Mouse (Mus musculus): ENCODE data around the gene Mfsd4b3. TPM values are rescaled to one million over a fixed set of nuclear protein-coding genes. Genes with fewer than 3 reads are reported as not detected.
A peak's percentile ranks its signal among the peaks of the same experiment; 100 is the strongest.
"Not testable (repeated sequence)": the region's sequence is repeated elsewhere in the genome, so short reads cannot be mapped to it uniquely, and the experiment has no call there.

Mfsd4b3 gene
- polyA plus RNA-seq, 1 experiment = 0.19 TPM

DNA sequence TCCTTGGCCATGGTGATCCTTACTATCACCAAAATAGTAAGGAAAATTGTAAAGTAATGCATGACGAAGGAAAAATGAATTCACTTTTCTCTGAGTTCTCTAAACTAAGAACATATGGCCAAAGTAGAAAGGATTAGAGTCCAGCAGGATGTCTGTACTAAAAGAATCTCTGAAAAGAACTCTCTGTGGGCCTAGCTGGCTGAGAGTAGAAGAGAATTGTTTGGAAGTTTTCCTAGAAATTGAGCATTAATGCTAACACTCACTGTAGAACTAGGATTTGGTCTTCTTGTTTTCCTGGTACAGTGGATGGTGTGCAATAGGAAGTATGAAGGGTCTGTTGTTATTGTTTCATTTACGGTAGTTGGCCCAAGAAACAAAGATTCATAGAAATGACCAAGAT lies 4.8 kb downstream of the Mfsd4b3 start:
- H3K79me3 ChIP-seq (ENCODE audit: low read depth) = no peaks in the 10 kb centered on the region
- H3K27me3 ChIP-seq (ENCODE audit: control insufficient read depth, insufficient read depth, insufficient read length) = no peaks in the 10 kb centered on the region
- TF ChIP-seq MAX (IDR thresholded peaks at IDR 0.05) (no peak), FOSL1 (IDR thresholded peaks at IDR 0.05; ENCODE audit: insufficient read depth, low read length, poor library complexity, severe bottlenecking) (no peak)

DNA sequence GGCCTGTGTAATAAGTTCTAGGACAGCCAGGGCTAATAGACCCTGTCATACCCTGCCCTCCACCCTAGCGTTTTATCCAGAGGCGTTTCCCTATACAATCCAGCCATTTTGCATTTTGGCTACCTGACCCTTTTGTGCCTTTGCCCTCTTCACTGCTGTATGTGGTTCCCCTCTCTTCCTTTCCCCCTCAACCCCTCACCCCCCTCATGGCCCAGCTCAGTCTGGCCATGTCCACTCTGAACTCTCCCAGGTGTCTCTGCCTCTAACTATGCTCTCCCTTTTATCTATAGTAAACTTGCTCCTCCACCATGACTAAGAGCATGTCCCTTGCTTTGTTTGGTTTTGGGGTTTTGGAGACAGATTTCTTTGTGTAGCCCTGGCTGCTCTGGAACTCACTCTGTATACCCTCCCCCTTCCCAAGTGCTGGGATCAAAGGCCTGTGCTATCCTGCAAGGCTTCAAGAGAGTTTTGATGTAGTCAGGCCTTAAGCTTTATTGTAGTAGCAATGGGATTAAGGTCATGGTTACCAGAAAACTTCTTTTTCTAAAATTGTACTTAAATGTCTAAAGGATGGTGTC lies 10.5 kb downstream of the Mfsd4b3 start:
- H3ac ChIP-seq (ENCODE audit: control insufficient read depth, insufficient read length, low read depth) = no peak overlapping the region
- TF ChIP-seq USF1 (IDR thresholded peaks at IDR 0.05; ENCODE audit: low read depth) = no peak
- no peak for TF ChIP-seq MAX (IDR thresholded peaks at IDR 0.05)
- no peak overlapping the region for H3K4me3 ChIP-seq (ENCODE audit: insufficient read depth, poor library complexity, severe bottlenecking)
- H3K36me3 ChIP-seq (ENCODE audit: control insufficient read depth, insufficient read depth) = no peaks in the 10 kb centered on the region
- no peaks in the 10 kb centered on the region for H3K79me3 ChIP-seq (ENCODE audit: low read depth)
- H3K79me2 ChIP-seq (ENCODE audit: control insufficient read depth, insufficient read depth) = no peaks in the 10 kb centered on the region
- no peaks in the 10 kb centered on the region for H3K27me3 ChIP-seq (ENCODE audit: control insufficient read depth, insufficient read depth, insufficient read length)

More for the DNA sequence above, 4.8 kb downstream of the Mfsd4b3 start:
- no peak overlapping the region for H3K4me3 ChIP-seq (ENCODE audit: insufficient read depth, poor library complexity, severe bottlenecking)
- no peak overlapping the region for H3ac ChIP-seq (ENCODE audit: control insufficient read depth, insufficient read length, low read depth)
- no peaks in the 10 kb centered on the region for H3K36me3 ChIP-seq (ENCODE audit: control insufficient read depth, insufficient read depth)
- no peaks in the 10 kb centered on the region for H3K79me2 ChIP-seq (ENCODE audit: control insufficient read depth, insufficient read depth)

- H3K4me3 ChIP-seq (ENCODE audit: insufficient read depth, poor library complexity, severe bottlenecking) = not testable (repeated sequence)
Observed at GRCm38 (mm10) chr10:39947195-39947594, 12.8 kb downstream of the Mfsd4b3 start.

GRCm38 (mm10) chr10:39936553-39936952 lies 23.4 kb downstream of the Mfsd4b3 start:
- Histone ChIP-seq H3K4me3 (ENCODE audit: insufficient read depth, poor library complexity, severe bottlenecking) (no peak overlapping the region), H3ac (ENCODE audit: control insufficient read depth, insufficient read length, low read depth) (no peak overlapping the region), H3K27me3 (ENCODE audit: control insufficient read depth, insufficient read depth, insufficient read length) (no peaks in the 10 kb centered on the region), H3K79me2 (ENCODE audit: control insufficient read depth, insufficient read depth) (no peaks in the 10 kb centered on the region), H3K79me3 (ENCODE audit: low read depth) (no peaks in the 10 kb centered on the region), H3K36me3 (ENCODE audit: control insufficient read depth, insufficient read depth) (no peaks in the 10 kb centered on the region)
- TF ChIP-seq MYOD1 (IDR thresholded peaks at IDR 0.05; ENCODE audit: control insufficient read depth, insufficient read length, low read depth) = no peak
- TF ChIP-seq MYOG (IDR thresholded peaks at IDR 0.05; ENCODE audit: control insufficient read depth, extremely low read depth, insufficient read length) = no peak
- TF ChIP-seq CEBPB (IDR thresholded peaks at IDR 0.05; ENCODE audit: low read depth) = no peak
- TF ChIP-seq USF1 (IDR thresholded peaks at IDR 0.05; ENCODE audit: low read depth) = no peak
- TF ChIP-seq FOSL1 (IDR thresholded peaks at IDR 0.05; ENCODE audit: insufficient read depth, low read length, poor library complexity, severe bottlenecking) = no peak
- no peak for TF ChIP-seq CTCF (IDR thresholded peaks at IDR 0.05; ENCODE audit: control insufficient read depth, insufficient read depth, insufficient read length)
- no peak for TF ChIP-seq MAX (IDR thresholded peaks at IDR 0.05)

More at GRCm38 (mm10) chr10:39947195-39947594, 12.8 kb downstream of the Mfsd4b3 start:
- TF ChIP-seq CEBPB (IDR thresholded peaks at IDR 0.05; ENCODE audit: low read depth) = peak; percentile 69
- H3K79me3 ChIP-seq (ENCODE audit: low read depth); H3K79me2 ChIP-seq (ENCODE audit: control insufficient read depth, insufficient read depth); H3K36me3 ChIP-seq (ENCODE audit: control insufficient read depth, insufficient read depth); H3ac ChIP-seq (ENCODE audit: control insufficient read depth, insufficient read length, low read depth); H3K27me3 ChIP-seq (ENCODE audit: control insufficient read depth, insufficient read depth, insufficient read length): not testable (repeated sequence)

DNA sequence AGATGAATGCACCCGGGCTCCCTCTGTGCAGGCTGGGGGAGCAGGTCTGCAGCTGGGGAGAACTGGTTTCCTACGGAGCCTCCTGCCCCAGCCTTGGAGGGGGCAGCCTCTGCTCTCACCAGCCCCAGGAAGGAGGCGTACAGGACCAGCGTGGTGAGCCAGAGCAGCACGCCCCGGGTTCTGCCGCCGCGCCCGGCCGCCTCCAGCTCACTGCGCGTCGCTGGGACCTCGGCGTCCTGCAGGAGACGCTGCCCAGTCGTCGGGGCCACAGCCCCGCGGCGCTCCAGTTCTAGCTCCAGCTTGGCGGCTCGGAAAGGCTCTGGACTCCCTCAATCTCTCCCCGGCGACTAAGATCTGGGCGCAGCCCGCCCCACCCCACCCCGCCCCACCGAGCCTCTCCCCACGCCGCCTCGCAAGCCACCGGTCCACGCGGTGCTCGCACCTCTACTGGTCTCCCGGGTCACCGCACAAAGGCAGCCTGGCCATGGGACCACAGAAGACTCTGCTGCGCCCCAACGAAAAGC lies 33.3 kb downstream of the Mfsd4b3 start, which contains the start of gene Mfsd4b2:
Gene Mfsd4b2 (minus strand): TSS at position 308 of the 524 bp plus-strand sequence.
- H3K4me3 ChIP-seq (ENCODE audit: insufficient read depth, poor library complexity, severe bottlenecking) = no peak within 1 kb of the TSS
- H3K79me2 ChIP-seq (ENCODE audit: control insufficient read depth, insufficient read depth) = no peaks in the 10 kb centered on the region
- H3K79me3 ChIP-seq (ENCODE audit: low read depth) = no peaks in the 10 kb centered on the region

GRCm38 (mm10) chr10:39924556-39924955 lies 35.4 kb downstream of the Mfsd4b3 start:
- H3K36me3 ChIP-seq (ENCODE audit: control insufficient read depth, insufficient read depth); H3K79me3 ChIP-seq (ENCODE audit: low read depth); H3K79me2 ChIP-seq (ENCODE audit: control insufficient read depth, insufficient read depth); H3K4me3 ChIP-seq (ENCODE audit: insufficient read depth, poor library complexity, severe bottlenecking); H3K27me3 ChIP-seq (ENCODE audit: control insufficient read depth, insufficient read depth, insufficient read length); H3ac ChIP-seq (ENCODE audit: control insufficient read depth, insufficient read length, low read depth): not testable (repeated sequence)

More for the DNA sequence above, 33.3 kb downstream of the Mfsd4b3 start, which contains the start of gene Mfsd4b2:
- H3K27me3 ChIP-seq (ENCODE audit: control insufficient read depth, insufficient read depth, insufficient read length) = peaks cover 9% of the 10 kb centered on the region
- TF ChIP-seq MYOD1 (IDR thresholded peaks at IDR 0.05; ENCODE audit: control insufficient read depth, insufficient read length, low read depth) (no peak), MAX (IDR thresholded peaks at IDR 0.05) (no peak), USF1 (IDR thresholded peaks at IDR 0.05; ENCODE audit: low read depth) (no peak), CTCF (IDR thresholded peaks at IDR 0.05; ENCODE audit: control insufficient read depth, insufficient read depth, insufficient read length) (no peak), CEBPB (IDR thresholded peaks at IDR 0.05; ENCODE audit: low read depth) (no peak), MYOG (IDR thresholded peaks at IDR 0.05; ENCODE audit: control insufficient read depth, extremely low read depth, insufficient read length) (no peak), FOSL1 (IDR thresholded peaks at IDR 0.05; ENCODE audit: insufficient read depth, low read length, poor library complexity, severe bottlenecking) (no peak)
- H3ac ChIP-seq (ENCODE audit: control insufficient read depth, insufficient read length, low read depth) = no peak within 1 kb of the TSS
- H3K36me3 ChIP-seq (ENCODE audit: control insufficient read depth, insufficient read depth) = no peaks in the 10 kb centered on the region

All from C2C12 (cell line).